Mouse (Mus musculus): ENCODE results near the gene Lrrfip1.

The Lrrfip1 gene

DNA sequence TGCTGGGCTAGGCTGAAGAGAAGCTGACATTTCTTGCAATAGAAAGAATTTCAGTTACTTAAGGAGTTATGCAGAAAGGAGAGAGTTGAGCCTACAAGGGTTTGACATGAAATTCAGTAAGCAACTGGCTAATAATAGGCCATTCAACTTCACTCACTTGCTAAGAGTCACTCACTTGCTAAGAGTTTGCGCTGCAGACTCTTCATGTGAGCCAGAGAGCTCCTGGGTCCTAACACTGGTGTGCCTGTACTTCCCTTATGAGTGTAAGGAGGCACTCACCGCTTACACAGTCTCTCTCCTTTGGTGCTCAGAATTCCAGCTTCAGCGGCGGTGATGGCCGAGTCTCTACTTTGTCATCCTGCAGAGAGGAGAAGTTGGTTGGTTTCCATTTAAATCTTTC, 88.2 kb downstream of the Lrrfip1 start:
- DNase-seq (ENCODE audit: low spot score): no peak

DNA sequence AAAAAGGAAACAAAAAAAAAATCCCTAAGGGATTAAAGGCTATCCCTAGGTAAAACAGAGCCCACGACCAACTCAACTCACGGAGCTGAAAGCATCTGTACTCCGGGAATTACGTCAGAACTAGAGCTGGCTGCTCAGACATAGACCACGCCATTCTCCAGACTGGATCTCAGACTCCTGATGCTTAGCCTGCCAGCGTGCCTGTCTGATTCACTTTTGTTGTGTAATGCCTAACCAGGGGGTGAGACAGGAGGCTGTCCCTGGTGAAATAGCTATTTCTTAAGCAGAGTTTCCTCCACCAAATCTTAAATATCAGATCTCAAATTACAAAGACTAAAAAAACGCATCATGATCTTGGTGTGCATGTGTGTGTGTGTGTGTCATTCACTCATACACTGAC, 89.5 kb downstream of the Lrrfip1 start:
- DNase-seq (ENCODE audit: low spot score): no peak

DNA sequence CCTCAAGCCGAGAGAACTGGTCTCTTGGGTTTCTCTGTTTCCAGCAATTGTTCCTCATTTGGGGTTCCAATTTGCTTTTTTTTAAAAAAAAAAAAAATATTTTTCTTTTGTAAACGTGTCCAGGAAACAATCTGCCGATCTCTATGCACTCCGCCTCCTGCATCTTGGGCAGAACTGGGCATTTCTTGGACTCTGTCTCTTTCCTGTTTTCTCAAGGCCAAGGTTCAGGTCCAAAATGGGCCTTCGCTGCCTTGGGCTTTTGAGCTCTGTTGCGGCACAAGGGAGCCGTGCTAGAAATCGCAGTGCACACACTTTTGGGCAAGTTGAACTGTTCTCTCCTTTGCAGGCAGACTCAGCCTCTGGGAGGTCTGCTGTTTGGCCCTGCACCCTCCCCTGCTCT, 90.4 kb downstream of the Lrrfip1 start:
- no peak for DNase-seq (ENCODE audit: low spot score)

DNA sequence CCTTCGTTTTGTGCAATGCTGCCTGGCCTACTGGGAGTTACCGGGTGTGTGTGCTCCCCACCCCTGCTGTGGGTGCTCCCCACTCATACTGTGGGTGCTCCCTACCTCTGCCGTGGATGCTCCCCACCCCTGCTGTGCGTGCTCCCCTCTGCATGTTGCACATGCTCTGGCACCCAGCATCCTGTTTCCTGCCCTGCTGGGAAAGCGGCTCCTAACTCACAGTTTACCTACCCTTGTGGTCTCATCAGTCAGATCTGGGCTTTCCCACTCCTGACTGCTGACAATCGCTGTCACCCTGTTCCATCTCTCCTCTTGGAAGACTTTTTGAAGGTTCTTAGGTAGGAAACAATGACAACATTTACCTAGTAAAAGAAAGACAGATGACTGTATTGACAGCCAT, 91.9 kb downstream of the Lrrfip1 start:
- DNase-seq (ENCODE audit: low spot score): no peak

DNA sequence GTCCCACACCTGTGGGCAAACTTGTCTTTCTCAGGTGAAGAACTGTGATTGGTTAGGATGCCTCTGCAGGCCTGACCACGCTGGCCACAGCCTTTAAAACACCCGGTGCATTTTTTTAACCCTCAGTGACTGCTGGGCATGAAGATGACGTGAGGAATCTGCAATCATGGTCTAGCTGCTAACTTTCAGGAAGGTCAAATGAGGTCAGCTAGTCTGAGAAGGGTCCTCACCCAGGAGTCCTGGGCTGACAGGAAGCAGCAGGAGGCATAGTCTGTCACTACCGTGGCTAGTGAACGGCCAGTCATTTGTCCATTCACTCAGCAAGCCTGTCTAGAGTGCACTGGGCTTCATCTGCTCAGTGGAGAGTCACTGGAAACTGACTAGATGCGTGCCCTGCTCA, 93.9 kb downstream of the Lrrfip1 start:
- DNase-seq (ENCODE audit: low spot score): no peak

DNA sequence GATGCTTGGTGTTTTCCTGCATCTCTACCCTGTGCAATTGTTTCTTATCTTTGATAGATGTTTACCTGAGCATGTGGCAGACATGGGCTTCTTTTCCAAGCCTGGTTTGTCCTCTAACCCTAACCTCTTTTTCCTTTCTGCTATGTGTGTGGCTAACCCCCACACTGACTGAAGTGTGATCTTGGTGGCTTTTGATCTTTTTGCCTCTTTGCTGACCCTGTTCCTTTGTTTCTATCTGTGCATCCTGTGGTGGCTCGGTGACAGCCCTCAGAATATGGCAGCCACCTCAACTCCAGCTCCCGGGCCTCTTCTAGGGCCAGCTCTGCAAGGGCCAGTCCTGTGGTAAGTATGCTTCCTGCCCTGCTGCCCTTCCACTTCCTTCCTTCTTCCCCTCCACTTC, 94.8 kb downstream of the Lrrfip1 start:
- no peak for DNase-seq (ENCODE audit: low spot score)

DNA sequence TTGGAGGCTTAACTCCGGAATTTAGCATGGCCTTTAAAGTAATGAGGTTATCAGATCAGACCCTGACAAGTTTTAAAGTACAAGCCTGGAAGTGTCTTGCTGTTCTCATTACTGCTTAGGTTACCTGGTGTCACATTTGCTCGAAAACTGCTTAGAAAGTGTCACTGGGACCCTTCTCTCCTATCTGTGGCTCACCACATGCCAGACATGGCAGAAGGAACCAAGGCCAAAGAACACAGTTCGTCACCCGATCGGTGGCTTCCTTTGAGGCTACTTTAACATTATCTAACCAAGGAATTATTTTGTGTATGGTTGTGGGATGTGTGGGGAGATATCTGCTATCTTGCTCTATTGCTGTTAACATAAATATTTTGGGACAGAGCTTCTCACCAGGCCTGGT, 95.5 kb downstream of the Lrrfip1 start:
- no peak for DNase-seq (ENCODE audit: low spot score)

DNA sequence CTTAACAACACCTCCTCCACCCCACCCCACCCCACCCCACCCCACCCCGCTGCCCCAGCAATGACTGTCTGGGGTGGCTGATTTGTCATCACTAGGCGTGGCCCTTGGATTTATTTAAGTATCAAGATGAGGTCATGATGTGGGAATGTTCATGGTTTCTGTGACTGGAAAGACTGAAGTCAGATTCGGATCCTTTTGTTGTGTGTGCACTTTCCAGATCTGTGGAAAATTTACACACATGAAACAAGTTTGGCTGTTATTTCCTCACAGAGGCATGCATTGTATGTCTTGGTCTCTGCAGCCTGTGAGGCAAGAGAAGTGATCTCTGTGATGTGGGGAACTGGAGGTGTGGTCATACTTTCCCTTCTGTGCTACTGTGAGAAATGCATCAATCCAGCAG, 96.7 kb downstream of the Lrrfip1 start:
- DNase-seq (ENCODE audit: low spot score): no peak

DNA sequence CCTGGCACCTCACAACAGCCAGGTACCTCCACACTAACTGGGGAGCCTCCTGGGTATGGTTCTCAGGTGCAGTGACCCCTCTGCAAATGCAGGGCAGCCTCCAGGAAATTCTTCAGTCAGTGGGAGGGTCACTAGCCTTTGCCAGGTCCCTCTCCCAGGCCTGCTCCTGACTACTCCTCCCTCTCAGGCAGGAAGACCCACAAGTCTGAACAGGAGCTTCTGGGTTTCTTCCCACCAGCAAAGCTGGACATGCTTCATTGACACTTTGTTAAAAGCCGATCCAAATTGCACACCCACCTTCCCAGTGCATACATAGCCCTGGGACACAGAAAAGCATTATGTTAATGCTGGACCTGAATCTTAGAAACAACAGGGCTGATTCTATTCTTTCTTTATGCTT, 97.3 kb downstream of the Lrrfip1 start:
- DNase-seq (ENCODE audit: low spot score): no peak

DNA sequence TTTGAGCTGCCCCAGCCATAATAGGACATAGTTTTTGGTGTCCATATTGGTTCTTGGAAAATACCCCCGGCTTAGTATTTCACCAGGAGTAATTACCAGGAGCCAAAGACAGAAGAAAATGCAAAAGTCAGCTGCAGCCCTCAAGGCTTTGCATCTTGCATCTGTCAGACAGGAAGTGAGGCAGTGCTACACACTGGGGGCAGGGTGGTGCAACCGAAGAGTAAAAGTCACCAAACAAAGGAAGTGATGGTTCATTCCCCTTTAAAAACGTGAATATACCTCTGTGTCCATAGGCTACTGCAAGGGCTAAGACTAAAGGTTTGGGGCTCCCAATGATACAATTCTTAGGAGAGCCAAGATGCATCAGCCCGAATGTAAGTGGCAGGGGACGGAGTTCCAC, 98.0 kb downstream of the Lrrfip1 start:
- no peak for DNase-seq (ENCODE audit: low spot score)

DNA sequence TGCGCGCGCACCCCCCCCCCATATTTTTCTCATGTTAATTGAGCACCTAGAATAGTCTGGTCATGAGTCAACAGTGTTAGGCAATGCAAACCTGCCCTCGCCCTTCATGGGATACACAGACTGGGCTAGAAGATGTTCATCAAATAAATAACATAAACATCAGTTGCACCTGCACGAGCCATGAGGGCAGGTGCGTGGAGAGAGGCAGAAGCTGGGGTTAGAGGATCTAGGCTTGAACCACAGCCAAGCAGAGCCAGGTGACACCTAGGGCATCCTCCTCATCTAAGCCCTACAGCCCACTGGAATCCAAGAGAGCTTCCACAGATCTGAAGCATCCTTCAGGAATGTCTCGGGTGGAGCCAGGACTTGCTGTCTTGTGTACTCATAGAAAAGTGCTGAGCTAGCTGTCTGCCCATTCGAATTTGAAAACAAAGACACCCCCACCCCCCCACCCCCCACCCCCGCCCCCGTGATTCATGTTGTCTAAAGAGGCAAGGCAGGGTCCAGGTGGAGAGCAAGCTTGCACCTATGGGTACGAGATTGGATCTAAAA, 98.8 kb downstream of the Lrrfip1 start:
- DNase-seq (ENCODE audit: low spot score): no peak

DNA sequence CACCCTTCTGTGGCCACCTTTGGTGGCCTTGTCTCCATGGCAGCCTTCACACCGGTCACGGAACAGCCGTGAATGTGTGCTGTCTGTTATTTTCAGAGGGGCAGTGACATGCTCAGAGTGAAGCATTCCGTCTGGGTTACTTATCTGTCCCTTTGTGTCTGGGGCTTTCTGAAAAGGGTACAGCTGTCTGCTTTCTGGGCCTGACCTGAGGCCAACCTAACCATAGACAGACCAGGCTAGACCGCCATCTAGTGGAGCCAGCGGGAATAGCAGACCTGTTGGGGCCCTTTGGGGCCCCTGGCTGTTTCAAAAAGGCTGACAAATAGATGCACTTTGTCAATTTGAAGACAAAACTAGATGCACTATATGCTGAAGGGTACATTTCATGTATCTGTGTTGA, 100.3 kb downstream of the Lrrfip1 start:
- peak; percentile 22 for DNase-seq (ENCODE audit: low spot score)

DNA sequence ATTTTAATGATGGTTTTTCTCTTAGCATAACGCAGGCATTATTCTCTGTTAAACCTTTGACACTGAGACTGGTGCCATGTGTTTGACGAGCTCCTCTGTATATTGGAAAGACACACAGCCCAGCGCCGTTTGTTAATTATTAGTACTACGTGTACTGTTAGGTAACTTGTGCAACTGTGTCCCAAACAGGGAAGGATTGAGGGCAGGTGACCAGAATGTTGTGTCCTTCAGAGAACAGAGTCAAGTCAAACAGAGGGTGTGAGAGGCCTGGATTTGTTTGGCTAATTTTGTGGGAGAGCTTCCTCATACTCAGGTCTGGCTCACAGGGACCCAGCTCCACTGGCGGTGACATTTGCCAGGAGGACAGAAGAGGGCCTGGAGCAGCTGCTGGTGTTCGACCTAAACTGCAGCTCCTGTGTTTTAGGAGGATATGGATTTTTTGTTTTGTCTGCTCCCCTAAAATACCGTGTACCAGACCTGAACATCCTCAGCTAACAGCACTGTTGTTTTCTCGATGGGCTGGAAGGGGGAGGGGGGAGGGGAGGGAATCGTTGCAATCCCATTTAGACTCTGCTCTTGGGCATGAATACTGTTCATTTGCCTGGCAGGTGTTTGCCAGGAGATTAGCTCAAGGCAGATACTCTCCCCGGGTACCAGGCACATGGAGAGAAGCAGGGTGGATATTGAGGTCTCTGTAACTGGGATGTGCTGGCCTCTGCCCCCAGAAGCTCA, 103.3 kb downstream of the Lrrfip1 start:
- no peak for DNase-seq (ENCODE audit: low spot score)

DNA sequence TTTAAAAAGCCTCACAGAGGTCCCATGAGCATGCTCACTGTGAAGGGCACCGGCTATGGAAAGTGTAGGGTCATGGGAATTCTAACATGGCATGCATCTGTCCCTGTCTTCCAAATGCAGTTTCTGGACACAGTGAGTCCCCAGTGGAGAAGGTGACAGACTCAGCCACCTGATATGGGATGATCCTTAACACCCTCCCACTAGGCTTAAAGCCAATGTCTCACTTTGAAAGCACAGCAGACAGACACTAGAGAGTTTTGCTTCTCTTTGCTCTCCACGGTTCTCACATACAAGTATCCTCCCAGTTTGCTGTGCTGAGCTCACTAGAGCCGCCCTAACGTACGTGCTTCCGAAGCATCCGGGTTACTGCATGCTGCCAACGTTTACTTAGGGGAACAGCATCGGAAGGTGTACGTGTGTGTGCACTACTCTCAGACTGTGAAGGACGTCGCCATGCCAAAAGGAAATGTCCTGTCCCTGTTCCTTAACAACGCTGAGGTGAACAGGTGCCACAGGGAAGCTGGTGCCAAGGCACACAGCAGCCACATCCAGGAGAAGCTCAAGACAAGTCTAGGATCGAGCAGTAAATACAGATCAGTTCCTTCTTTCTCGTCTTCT, 104.9 kb downstream of the Lrrfip1 start:
- DNase-seq (ENCODE audit: low spot score): no peak

DNA sequence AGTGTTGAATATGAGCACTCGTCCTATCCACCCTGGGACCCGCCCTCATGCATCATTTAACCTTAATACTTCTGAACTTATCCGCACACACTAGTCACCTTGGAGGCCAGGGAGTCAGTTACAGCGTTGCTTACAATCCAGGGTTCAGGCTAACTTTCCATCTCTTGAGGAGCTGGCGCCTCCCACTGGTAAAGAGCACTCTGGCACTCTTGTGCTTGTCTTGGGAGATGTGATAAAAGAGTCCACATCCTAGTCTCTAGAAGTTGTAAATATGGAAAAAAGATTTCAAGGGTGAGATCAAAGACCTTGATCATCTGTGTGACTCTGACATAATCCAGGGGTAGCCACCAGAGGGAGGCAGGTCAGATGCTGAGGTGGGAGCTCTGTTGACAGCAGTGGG, 109.0 kb downstream of the Lrrfip1 start:
- no peak for DNase-seq (ENCODE audit: low spot score)

DNA sequence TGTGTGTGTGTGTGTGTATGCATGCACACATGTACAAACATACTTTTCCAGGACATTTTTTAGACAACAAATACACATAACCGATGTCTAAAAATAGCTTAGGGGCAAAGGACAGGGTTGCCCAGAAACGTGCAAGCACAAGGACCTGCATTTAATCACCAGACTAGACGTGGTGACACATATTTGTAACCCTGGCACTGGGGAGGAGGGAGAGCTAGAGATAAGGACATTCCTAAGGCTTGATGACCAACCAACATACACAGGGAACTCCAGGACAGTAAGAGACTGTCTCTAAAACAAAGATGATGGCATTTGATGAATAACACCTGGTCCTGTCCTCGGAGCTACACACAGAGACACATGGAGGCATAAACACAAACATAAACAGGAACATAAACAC, 110.8 kb downstream of the Lrrfip1 start:
- DNase-seq (ENCODE audit: low spot score): no peak

DNA sequence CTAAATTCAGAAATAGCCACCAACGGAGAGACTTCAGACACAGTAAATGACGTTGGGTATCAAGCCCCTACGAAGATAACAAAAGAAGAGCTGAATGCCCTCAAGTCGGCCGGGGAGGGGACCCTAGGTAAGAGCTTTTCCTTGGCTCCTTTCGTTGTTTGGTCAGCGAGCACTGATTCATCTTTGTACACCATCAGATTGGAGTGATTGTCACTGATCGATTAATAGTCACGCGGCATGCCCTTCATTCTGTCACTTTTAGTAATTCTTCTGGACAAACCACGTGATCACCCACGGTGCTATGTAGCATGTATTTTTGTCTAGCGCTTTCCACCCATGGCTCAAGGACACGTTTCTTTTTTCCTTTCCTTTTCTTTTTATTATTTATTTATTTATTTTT, 113.6 kb downstream of the Lrrfip1 start:
- DNase-seq (ENCODE audit: low spot score): no peak

DNA sequence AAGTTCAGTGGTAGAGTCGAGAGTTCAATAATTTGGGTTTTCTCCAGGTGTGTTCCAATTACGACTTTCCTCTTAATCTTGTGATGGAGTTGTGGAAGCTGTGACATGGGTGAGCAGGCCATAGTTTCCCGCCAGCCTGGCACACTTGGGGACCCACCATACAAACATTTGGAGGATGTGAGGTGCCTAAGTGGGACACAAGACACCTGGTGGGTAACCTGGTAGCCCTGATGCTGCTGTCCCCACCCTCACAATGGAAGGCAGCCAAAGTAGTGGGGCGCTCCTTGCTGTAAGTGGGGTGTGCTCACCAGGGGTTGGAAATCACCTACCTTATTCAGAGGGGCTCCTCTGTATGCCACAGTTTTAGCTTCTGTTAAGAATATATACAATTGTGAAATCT, 114.1 kb downstream of the Lrrfip1 start:
- no peak for DNase-seq (ENCODE audit: low spot score)

DNA sequence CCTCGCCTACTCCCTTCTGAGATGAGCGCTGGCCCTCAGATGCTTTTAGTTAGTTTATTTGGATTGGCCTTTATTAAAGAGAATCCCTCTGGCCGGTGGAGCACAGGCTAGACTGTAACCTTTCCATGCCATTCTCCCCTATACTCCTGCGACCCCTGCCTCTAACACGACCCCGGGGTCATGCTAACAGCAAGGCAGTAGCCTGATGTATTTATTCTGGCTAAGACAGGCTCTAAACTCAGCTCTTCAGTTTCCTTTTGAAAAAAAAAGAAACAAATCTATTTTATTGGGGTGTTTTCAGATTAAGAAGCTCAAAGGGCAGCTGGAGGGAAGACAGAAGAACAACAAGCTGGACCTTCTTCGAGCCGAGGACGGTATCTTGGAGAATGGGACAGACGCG, 123.6 kb downstream of the Lrrfip1 start:
- no peak for DNase-seq (ENCODE audit: low spot score)

DNA sequence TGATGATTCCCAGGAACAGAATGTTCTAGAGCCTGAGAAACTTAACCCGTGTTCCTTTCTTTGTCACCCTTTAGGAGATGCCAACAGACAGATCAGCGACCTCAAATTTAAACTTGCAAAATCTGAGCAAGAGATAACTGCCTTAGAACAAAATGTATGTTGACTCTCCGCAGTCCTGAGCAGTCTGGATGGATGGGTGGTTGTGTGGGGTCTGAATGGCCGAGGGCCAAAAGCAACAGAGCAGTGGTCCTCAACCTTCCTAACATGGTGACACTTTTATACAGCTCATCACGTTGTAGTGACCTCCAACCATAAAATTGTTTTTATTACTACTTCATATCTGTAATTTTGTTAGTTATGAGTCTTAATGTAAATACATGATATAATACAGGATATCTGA, 124.5 kb downstream of the Lrrfip1 start:
- DNase-seq (ENCODE audit: low spot score): no peak

DNA sequence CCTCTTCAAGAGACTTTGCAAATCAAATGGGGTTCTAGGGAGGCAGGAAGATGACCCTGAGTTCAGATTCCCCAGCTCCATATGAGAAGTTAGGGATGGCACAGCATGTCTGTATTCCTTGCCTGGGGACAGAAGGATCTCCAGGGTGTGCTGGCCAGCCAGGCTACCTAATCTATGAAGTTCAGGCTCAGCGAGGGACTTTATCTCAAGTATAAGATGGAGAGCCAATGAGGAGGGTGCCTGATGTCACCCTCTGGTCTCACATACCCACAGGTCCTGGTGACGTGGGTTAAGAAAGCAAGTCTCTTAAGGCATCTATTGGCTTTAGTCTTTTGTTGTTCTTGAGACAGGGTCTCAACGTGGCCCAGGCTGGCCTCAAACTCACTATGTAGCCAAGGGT, 124.9 kb downstream of the Lrrfip1 start:
- no peak for DNase-seq (ENCODE audit: low spot score)

DNA sequence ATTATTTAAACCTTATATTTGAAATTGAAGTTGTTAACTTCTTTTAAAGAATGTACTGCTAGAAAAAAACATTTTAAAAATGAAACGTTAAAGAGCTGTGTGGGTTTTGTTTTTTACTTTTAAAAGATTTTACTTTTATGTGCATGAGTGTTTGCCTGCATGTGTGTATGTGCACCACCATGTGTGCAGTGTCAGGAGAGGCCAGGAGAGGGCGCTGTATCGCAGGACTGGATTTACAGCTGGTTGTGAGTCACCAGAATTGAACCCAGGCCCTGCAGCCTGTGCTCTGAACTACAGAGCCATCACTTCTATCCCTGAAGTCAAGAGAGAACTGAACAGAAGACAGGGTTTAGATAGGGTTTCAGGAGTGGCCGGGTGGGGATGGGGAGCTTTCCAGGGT, 130.3 kb downstream of the Lrrfip1 start:
- DNase-seq (ENCODE audit: low spot score): no peak

DNA sequence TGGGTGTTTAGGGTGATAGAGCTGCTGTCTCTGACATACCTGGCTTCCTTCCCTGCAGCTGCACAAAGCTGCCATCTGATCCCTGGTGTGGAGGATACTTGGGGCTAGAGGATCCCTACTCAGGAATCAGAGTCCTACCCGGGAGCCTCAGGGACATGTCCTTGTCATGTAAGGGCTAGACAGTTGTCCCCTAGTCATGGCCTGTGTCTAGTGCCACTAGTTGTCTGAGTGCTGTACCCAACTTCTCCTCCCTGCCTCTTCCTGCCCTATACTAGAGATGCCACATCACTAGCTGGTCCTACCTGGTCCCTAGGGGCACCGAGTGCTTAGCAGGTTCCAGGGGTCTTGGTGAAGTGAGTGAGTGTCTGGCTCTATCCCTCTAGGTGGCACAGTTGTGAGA, 138.5 kb downstream of the Lrrfip1 start:
- DNase-seq (ENCODE audit: low spot score): no peak

DNA sequence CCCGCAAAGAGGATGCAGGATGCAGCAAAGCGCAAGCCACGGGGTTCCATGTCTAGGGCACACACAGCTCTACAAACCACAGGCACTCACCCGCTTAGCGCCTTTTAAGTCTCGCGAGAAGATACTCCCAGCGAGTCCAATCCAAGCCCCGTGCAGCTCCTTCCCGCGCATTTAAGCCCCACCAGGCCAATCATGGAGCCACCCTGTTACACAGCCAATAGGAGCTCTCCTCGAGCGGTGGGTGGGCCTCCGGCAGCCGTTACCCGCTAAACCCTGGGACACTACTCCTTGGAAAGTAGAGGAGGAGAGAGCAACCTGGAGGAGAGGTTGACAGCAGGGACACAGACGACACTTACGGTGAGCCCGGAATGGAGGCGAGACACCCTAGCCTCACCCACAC, 146.3 kb downstream of the Lrrfip1 start, which contains the start of gene Rbm44:
Gene Rbm44 (plus strand): TSS at position 277 of the 400 bp plus-strand sequence.
- DNase-seq (ENCODE audit: low spot score): peak; percentile 91
